In genomic region chr1:191299215-191299942, GRCm38 (mm10) we compare ENCODE assay signal across 9 mouse cellular contexts. TPM values are rescaled to one million over a fixed set of nuclear protein-coding genes. Genes with fewer than 3 reads are reported as not detected.
DNase-seq lines count a peak whose midpoint lies in the region; TF ChIP-seq lines count a peak whose summit lies in the region.
"Had no signal": no experiment of that assay in that cellular context is flagged by ENCODE, and none has a peak within 500 bp of the region (broad histone marks: within the 10 kb centered on the region; RNA-seq: fewer than 3 reads in every experiment).

No protein-coding gene starts in this region.

- intact Hi-C loops in heart, postnatal 10 days (cut with DNase I): no loop called here

- no peak overlapping the region for H3K4me3 ChIP-seq in layer of hippocampus, adult 2 months
- H3K4me3 ChIP-seq: liver, embryonic 13.5 days had no signal

- H3K27ac ChIP-seq in layer of hippocampus, adult 2 months: no peak overlapping the region
- H3K27ac ChIP-seq: liver, embryonic 13.5 days had no signal

- no peak for DNase-seq in layer of hippocampus, adult 2 months (ENCODE audit: low spot score in 2 of 2)
- no peak for DNase-seq in layer of hippocampus, adult 8-10 months (ENCODE audit: low spot score in 2 of 2)
- peak; percentile 87 for DNase-seq in NIH3T3 (ENCODE audit: low read depth)
- DNase-seq in embryo, embryonic 10.5 days (ENCODE audit: low spot score): peak; percentile 45
- DNase-seq in heart, postnatal 10 days: peak; percentile 79 to 84
- DNase-seq in lung, postnatal 10 days: peak; percentile 66
- DNase-seq in thymus, postnatal 36 days: peak; percentile 24 to 36
- DNase-seq in spleen, postnatal 36 days (ENCODE audit: low spot score in 2 of 2): no peak
- DNase-seq: liver, embryonic 13.5 days had no signal

- peak; percentile 77 for TF ChIP-seq CTCF in layer of hippocampus, adult 2 months (conservative IDR thresholded peaks at IDR 0.05)

RNA-seq across cellular contexts. Expression of gene Nenf, which starts 18.6 kb away (rescaled TPM):
- total RNA-seq in layer of hippocampus, adult 2 months (2021): 10 to 100 TPM; 61.5 to 70.8 TPM
- 10 to 100 TPM; 57.8 to 80.1 (median 66.1) TPM for total RNA-seq in layer of hippocampus, adult 8-10 months (2022)
- 100 to 1,000 TPM; 107 to 116 TPM for total RNA-seq in heart, postnatal 10 days (2021)

RNA-seq across cellular contexts. Expression of gene Tmem206, which starts 26.3 kb away (rescaled TPM):
- total RNA-seq in layer of hippocampus, adult 2 months (2021): 1 to 10 TPM; 8.0 to 8.7 TPM
- total RNA-seq in layer of hippocampus, adult 8-10 months (2022): 10 to 100 TPM in 3 of 4 experiments, 1 to 10 TPM in 1; 9.0 to 15.2 (median 11.7) TPM
- 1 to 10 TPM; 4.4 to 7.0 TPM for total RNA-seq in heart, postnatal 10 days (2021)

Comparison
In these comparisons a context has a peak if more than half of its experiments do, and no peak if none do; other contexts are left out.
1. DNase-seq: peak in NIH3T3 (single experiment), embryo, embryonic 10.5 days (single experiment), heart, postnatal 10 days (2 of 2), lung, postnatal 10 days (single experiment) and thymus, postnatal 36 days (2 of 2); none in layer of hippocampus, adult 2 months (0 of 2), layer of hippocampus, adult 8-10 months (0 of 2) and spleen, postnatal 36 days (0 of 2).